Mouse (Mus musculus): ENCODE data around the gene Cacng6. TPM values are rescaled to one million over a fixed set of nuclear protein-coding genes. Genes with fewer than 3 reads are reported as not detected.

Gene Cacng6
- polyA plus RNA-seq, 1 experiment = not detected

- H3K4me1 ChIP-seq (ENCODE audit: control insufficient read depth, insufficient read depth, low read length) = peaks cover 16% of the 10 kb centered on the region
- no peak overlapping the region for H3K27ac ChIP-seq (ENCODE audit: insufficient read depth, low read depth, low read length)
- TF ChIP-seq CTCF (IDR thresholded peaks at IDR 0.05; ENCODE audit: low read depth, low read length) = no peak
- no peak for TF ChIP-seq POLR2A (IDR thresholded peaks at IDR 0.05; ENCODE audit: borderline replicate concordance, low read depth, low read length)
- no peak overlapping the region for H3K4me3 ChIP-seq (ENCODE audit: insufficient read depth, low read length)
Measured at GRCm38 (mm10) chr7:3453486-3454183, 29.6 kb downstream of the Cacng6 start.

- peaks cover 6% of the 10 kb centered on the region for H3K4me1 ChIP-seq (ENCODE audit: control insufficient read depth, insufficient read depth, low read length)
- H3K27ac ChIP-seq (ENCODE audit: insufficient read depth, low read depth, low read length) = no peak overlapping the region
- no peak for TF ChIP-seq CTCF (IDR thresholded peaks at IDR 0.05; ENCODE audit: low read depth, low read length)
- no peak for TF ChIP-seq POLR2A (IDR thresholded peaks at IDR 0.05; ENCODE audit: borderline replicate concordance, low read depth, low read length)
- H3K4me3 ChIP-seq (ENCODE audit: insufficient read depth, low read length) = no peak overlapping the region
Measured at GRCm38 (mm10) chr7:3457111-3457840, 33.3 kb downstream of the Cacng6 start.

- Histone ChIP-seq H3K27ac (ENCODE audit: insufficient read depth, low read depth, low read length) (no peak overlapping the region), H3K4me1 (ENCODE audit: control insufficient read depth, insufficient read depth, low read length) (peaks cover 6% of the 10 kb centered on the region)
- TF ChIP-seq POLR2A (IDR thresholded peaks at IDR 0.05; ENCODE audit: borderline replicate concordance, low read depth, low read length) (no peak), CTCF (IDR thresholded peaks at IDR 0.05; ENCODE audit: low read depth, low read length) (no peak)
Measured at GRCm38 (mm10) chr7:3457841-3458217, 33.8 kb downstream of the Cacng6 start.

GRCm38 (mm10) chr7:3460261-3460660 is 36.3 kb downstream of the Cacng6 start:
- TF ChIP-seq POLR2A (IDR thresholded peaks at IDR 0.05; ENCODE audit: borderline replicate concordance, low read depth, low read length) = no peak
- no peak for TF ChIP-seq CTCF (IDR thresholded peaks at IDR 0.05; ENCODE audit: low read depth, low read length)
- H3K27ac ChIP-seq (ENCODE audit: insufficient read depth, low read depth, low read length) = no peak overlapping the region
- no peak overlapping the region for H3K4me3 ChIP-seq (ENCODE audit: insufficient read depth, low read length)
- peaks cover 6% of the 10 kb centered on the region for H3K4me1 ChIP-seq (ENCODE audit: control insufficient read depth, insufficient read depth, low read length)

More at GRCm38 (mm10) chr7:3457841-3458217, 33.8 kb downstream of the Cacng6 start:
- H3K4me3 ChIP-seq (ENCODE audit: insufficient read depth, low read length) = no peak overlapping the region

DNA sequence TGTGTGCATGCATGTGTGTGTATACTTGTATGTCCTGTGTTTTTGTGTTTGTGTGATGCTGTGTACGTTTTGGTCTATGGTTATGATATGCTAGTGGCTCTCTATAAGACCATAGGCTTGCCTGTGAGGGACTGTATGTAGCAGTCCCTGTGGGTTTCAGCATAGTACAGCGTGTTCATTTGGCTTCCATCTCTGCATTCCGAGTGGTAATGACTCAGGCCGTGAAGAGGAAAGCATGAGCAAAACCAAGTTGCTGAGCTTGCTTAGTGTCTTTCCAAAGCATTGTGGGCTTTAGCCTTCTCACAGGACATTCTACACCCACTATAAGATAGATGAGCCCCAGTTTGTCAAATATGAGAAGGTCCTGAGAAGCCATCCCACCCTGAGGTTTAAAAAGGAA is 39.3 kb downstream of the Cacng6 start:
- no peak for TF ChIP-seq POLR2A (IDR thresholded peaks at IDR 0.05; ENCODE audit: borderline replicate concordance, low read depth, low read length)
- TF ChIP-seq CTCF (IDR thresholded peaks at IDR 0.05; ENCODE audit: low read depth, low read length) = no peak
- no peak overlapping the region for H3K4me3 ChIP-seq (ENCODE audit: insufficient read depth, low read length)
- no peaks in the 10 kb centered on the region for H3K4me1 ChIP-seq (ENCODE audit: control insufficient read depth, insufficient read depth, low read length)
- no peak overlapping the region for H3K27ac ChIP-seq (ENCODE audit: insufficient read depth, low read depth, low read length)

DNA sequence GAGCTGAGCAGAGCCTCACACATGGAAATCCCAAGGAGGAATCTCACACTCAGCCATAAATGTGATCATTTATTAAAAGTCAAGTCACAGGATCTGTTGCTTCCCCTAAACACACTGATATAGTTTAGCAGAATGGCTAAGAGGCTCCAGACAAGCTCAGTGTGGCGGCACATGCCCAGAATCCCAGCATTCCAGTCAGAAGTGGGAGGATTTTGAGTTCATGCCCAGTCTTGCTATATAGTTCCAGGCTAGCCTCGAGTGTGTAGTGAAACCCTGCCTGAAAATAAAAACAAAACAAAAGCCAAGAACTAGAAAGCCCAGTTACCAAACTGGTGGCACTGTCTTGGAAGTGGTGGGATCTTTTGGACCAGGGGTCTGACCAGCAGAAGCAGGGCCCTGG is 44.6 kb downstream of the Cacng6 start:
- TF ChIP-seq POLR2A (IDR thresholded peaks at IDR 0.05; ENCODE audit: borderline replicate concordance, low read depth, low read length) (no peak), CTCF (IDR thresholded peaks at IDR 0.05; ENCODE audit: low read depth, low read length) (no peak)
- Histone ChIP-seq H3K4me1 (ENCODE audit: control insufficient read depth, insufficient read depth, low read length) (peaks cover 7% of the 10 kb centered on the region), H3K27ac (ENCODE audit: insufficient read depth, low read depth, low read length) (no peak overlapping the region), H3K4me3 (ENCODE audit: insufficient read depth, low read length) (no peak overlapping the region)

DNA sequence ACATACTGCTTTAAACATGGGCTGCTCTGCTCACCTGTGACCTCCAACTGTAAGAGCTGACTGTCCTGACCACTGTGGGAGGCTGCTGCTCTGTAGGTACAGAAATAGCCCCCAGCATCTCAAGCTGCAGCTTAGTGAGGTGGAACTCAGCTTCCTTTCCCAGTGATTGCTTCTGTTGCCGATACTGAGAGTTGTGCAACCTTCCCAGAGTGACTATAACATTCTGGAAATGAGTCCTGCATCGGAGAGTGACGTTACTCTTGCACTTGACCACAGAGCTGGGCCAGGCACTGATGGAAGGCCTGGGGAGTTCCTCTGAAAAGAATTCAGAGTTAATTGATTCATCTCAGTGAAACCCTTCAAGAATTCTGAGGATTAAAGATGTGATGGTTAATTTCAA is 48.8 kb downstream of the Cacng6 start:
- H3K4me3 ChIP-seq (ENCODE audit: insufficient read depth, low read length) = no peak overlapping the region
- H3K4me1 ChIP-seq (ENCODE audit: control insufficient read depth, insufficient read depth, low read length) = peaks cover 7% of the 10 kb centered on the region
- no peak overlapping the region for H3K27ac ChIP-seq (ENCODE audit: insufficient read depth, low read depth, low read length)
- TF ChIP-seq CTCF (IDR thresholded peaks at IDR 0.05; ENCODE audit: low read depth, low read length) (no peak), POLR2A (IDR thresholded peaks at IDR 0.05; ENCODE audit: borderline replicate concordance, low read depth, low read length) (no peak)

GRCm38 (mm10) chr7:3474291-3475080 is 50.5 kb downstream of the Cacng6 start:
- Histone ChIP-seq H3K4me1 (ENCODE audit: control insufficient read depth, insufficient read depth, low read length) (peaks cover 7% of the 10 kb centered on the region), H3K27ac (ENCODE audit: insufficient read depth, low read depth, low read length) (no peak overlapping the region), H3K4me3 (ENCODE audit: insufficient read depth, low read length) (no peak overlapping the region)
- TF ChIP-seq POLR2A (IDR thresholded peaks at IDR 0.05; ENCODE audit: borderline replicate concordance, low read depth, low read length) (no peak), CTCF (IDR thresholded peaks at IDR 0.05; ENCODE audit: low read depth, low read length) (no peak)

- H3K27ac ChIP-seq (ENCODE audit: insufficient read depth, low read depth, low read length) = no peak overlapping the region
- H3K4me1 ChIP-seq (ENCODE audit: control insufficient read depth, insufficient read depth, low read length) = peaks cover 7% of the 10 kb centered on the region
- H3K4me3 ChIP-seq (ENCODE audit: insufficient read depth, low read length) = no peak overlapping the region
- no peak for TF ChIP-seq CTCF (IDR thresholded peaks at IDR 0.05; ENCODE audit: low read depth, low read length)
- TF ChIP-seq POLR2A (IDR thresholded peaks at IDR 0.05; ENCODE audit: borderline replicate concordance, low read depth, low read length) = no peak
Measured at GRCm38 (mm10) chr7:3476728-3477127, 52.7 kb downstream of the Cacng6 start.
